Mouse (Mus musculus) MEL (cell line): ENCODE data around the gene Gm20662.
A peak's percentile ranks its signal among the peaks of the same experiment; 100 is the strongest.

Source experiments
- CHD1 ChIP-seq: IDR thresholded peaks from 2 replicates; pipeline ENCODE4 v1.6.1; 2012; ENCODE audit warnings: low read depth, mild to moderate bottlenecking, inconsistent platforms, low read length, improper control_type of control experiment
- CHD2 ChIP-seq: IDR thresholded peaks from 2 replicates; pipeline ENCODE4 v1.6.1; 2011; ENCODE audit warnings: low read length, improper control_type of control experiment
- CTCF ChIP-seq, 3 experiments: IDR thresholded peaks in 2 of 3; conservative IDR thresholded peaks in 1 of 3; 2 replicates each; pipeline ENCODE4 v1.5.1; 2011 to 2012; ENCODE audit warnings: low read length in 3 of 3, low read depth in 2 of 3, mild to moderate bottlenecking in 2 of 3, improper control_type of control experiment in 1 of 3, inconsistent platforms in 1 of 3, mixed read lengths in 1 of 3, moderate library complexity in 1 of 3; ENCODE audit not compliant: control insufficient read depth in 1 of 3, insufficient read depth in 1 of 3, poor library complexity in 1 of 3, severe bottlenecking in 1 of 3
- EP300 ChIP-seq, 2 experiments: IDR thresholded peaks; 2 replicates each; pipeline ENCODE4 v1.6.1; 2011; ENCODE audit warnings: improper control_type of control experiment in 2 of 2, low read length in 2 of 2, low read depth in 1 of 2, mild to moderate bottlenecking in 1 of 2
- GATA1 ChIP-seq: IDR thresholded peaks from 2 replicates; pipeline ENCODE4 v1.6.1; 2011; ENCODE audit warnings: low read depth, low read length, improper control_type of control experiment
- HCFC1 ChIP-seq: IDR thresholded peaks from 2 replicates; pipeline ENCODE4 v1.6.1; 2012; ENCODE audit warnings: low read depth, mild to moderate bottlenecking, inconsistent platforms, low read length, improper control_type of control experiment, moderate library complexity
- MAX ChIP-seq: IDR thresholded peaks from 2 replicates; pipeline ENCODE4 v1.6.1; 2011; ENCODE audit warnings: low read length, improper control_type of control experiment
- NRF1 ChIP-seq: IDR thresholded peaks from 2 replicates; pipeline ENCODE4 v1.6.1; 2014; ENCODE audit warnings: low read depth, mild to moderate bottlenecking, inconsistent platforms, low read length, improper control_type of control experiment, moderate library complexity; ENCODE audit not compliant: poor library complexity, insufficient read depth, severe bottlenecking
- POLR2A ChIP-seq, 2 experiments: IDR thresholded peaks; 2 replicates each; pipeline ENCODE4 v1.6.1; 2011 to 2012; ENCODE audit warnings: low read length in 2 of 2, mild to moderate bottlenecking in 2 of 2, control low read depth in 1 of 2, improper control_type of control experiment in 1 of 2, low read depth in 1 of 2, moderate library complexity in 1 of 2; ENCODE audit not compliant: control insufficient read depth in 1 of 2, insufficient read depth in 1 of 2, poor library complexity in 1 of 2
- POLR2AphosphoS5 ChIP-seq: IDR thresholded peaks from 2 replicates; pipeline ENCODE4 v1.6.1; 2012; ENCODE audit warnings: low read depth, borderline replicate concordance, mild to moderate bottlenecking, inconsistent platforms, low read length, moderate library complexity, mixed read lengths
- RAD21 ChIP-seq: IDR thresholded peaks from 2 replicates; pipeline ENCODE4 v1.6.1; 2011; ENCODE audit warnings: mild to moderate bottlenecking, low read depth, low read length, improper control_type of control experiment
- TAL1 ChIP-seq: IDR thresholded peaks from 2 replicates; pipeline ENCODE4 v1.6.1; 2012; ENCODE audit warnings: mild to moderate bottlenecking, inconsistent platforms, low read length, moderate library complexity, mixed read lengths
- ZC3H11A ChIP-seq: IDR thresholded peaks from 2 replicates; pipeline ENCODE4 v1.6.1; 2012; ENCODE audit warnings: low read depth, mild to moderate bottlenecking, inconsistent platforms, low read length, improper control_type of control experiment
- ZNF384 ChIP-seq: IDR thresholded peaks from 2 replicates; pipeline ENCODE4 v1.6.1; 2012; ENCODE audit warnings: low read depth, mild to moderate bottlenecking, inconsistent platforms, low read length, improper control_type of control experiment

- TF ChIP-seq CTCF (IDR thresholded peaks at IDR 0.05 in 2 of 3, conservative IDR thresholded peaks at IDR 0.05 in 1 of 3; ENCODE audit: control insufficient read depth in 1 of 3, insufficient read depth in 1 of 3, low read depth in 2 of 3, low read length in 3 of 3, poor library complexity in 1 of 3, severe bottlenecking in 1 of 3) = peak in 1 of 3 experiments; percentile 14; a peak in 1 of 6 replicates
- peak; percentile 76 for TF ChIP-seq MAX
- TF ChIP-seq POLR2A (IDR thresholded peaks at IDR 0.05; ENCODE audit: control insufficient read depth in 1 of 2, insufficient read depth in 1 of 2, low read depth in 1 of 2, low read length in 2 of 2, poor library complexity in 1 of 2) = peak; percentile 79 to 92
- TF ChIP-seq EP300 (IDR thresholded peaks at IDR 0.05; ENCODE audit: low read depth in 1 of 2, low read length in 2 of 2) = peak in 1 of 2 experiments; percentile 7; a peak in 2 of 4 replicates
- no peak for TF ChIP-seq TAL1
- TF ChIP-seq POLR2AphosphoS5 = peak; percentile 87; the same call in 1 of the 2 replicates
- TF ChIP-seq RAD21 = no peak; the same call in 1 of the 2 replicates
- no peak for TF ChIP-seq CHD1
- TF ChIP-seq ZC3H11A = no peak
- no peak for TF ChIP-seq GATA1
- TF ChIP-seq NRF1 = no peak
- TF ChIP-seq HCFC1 = peak; percentile 37; the same call in 1 of the 2 replicates
- TF ChIP-seq CHD2 = peak; percentile 10; the same call in 1 of the 2 replicates
- no peak for TF ChIP-seq ZNF384
Observed at GRCm38 (mm10) chr9:107985131-107986119, 10.7 kb upstream of the Gm20662 start, which contains the start of gene Inka1.
